Mouse (Mus musculus) stomach, postnatal 0 days (tissue): ENCODE data around the gene Bcor.

Source experiments
- CTCF ChIP-seq: IDR thresholded peaks from 2 replicates; pipeline ENCODE4 v1.5.1; 2016; ENCODE audit warnings: antibody characterized with exemption, low read depth, mild to moderate bottlenecking, moderate library complexity
- EP300 ChIP-seq: optimal IDR thresholded peaks from 2 replicates; pipeline ENCODE3; 2016; ENCODE audit warnings: antibody characterized with exemption

GRCm38 (mm10) chrX:12088301-12089026 lies 71.7 kb downstream of the Bcor start:
- no peak for TF ChIP-seq CTCF
- no peak for TF ChIP-seq EP300
